Mouse (Mus musculus) kidney, postnatal 10 days (tissue): ENCODE results near the gene Mcub.
A peak's percentile ranks its signal among the peaks of the same experiment; 100 is the strongest.

Source experiments
- DNase-seq: peaks from one replicate; pipeline ENCODE4 v3.0.0; 2021; ENCODE audit warnings: mixed read lengths

Mcub gene

DNA sequence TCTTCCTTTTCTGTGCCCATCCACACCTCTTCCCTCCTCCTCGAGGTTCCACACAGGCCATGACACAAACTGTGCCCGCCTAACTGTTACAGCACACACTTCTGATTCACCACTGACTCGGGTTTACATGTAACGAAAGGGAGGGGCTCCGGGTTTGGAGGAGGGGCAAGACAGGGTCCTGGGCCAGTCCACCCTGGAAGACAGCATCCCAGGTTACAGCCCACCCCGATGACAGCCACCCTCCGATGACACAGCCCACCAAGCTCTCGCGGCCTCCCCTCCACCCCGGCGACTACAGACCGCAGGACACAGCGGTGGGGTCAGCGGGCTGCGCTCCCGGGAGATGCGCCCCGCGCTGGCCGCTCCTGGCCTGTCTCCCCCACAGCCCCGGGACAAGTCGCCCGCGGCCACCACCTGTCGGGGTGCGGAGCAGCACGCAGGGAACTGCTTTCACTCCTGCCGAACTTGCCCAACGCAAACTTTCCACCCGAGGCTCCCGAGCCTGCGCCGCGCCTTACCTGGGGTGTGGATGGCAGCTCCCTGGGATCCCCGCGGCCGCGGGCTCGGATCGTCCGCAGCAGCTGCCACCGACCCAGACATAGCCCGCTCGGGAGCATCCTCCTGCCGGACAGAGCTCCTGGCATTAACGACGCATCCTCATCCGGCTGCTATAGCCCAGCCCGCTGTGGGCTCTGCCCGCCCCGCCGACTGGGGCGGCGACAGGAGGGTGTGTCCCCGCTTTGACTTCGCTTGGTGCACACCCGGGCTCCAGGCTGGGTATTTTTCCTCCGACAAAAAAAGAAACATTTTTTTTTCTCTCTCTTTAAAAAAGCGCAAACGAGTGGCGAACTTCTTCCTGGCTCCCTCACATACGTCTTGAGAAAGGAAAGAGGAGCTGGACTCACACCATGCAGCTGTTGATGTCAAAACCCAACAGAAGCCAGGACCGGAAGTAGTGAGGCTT, at the start of gene Mcub:
Gene Mcub, minus strand, starts transcription at position 775 of the 964 bp plus-strand sequence.
- peak; percentile 48 for DNase-seq

DNA sequence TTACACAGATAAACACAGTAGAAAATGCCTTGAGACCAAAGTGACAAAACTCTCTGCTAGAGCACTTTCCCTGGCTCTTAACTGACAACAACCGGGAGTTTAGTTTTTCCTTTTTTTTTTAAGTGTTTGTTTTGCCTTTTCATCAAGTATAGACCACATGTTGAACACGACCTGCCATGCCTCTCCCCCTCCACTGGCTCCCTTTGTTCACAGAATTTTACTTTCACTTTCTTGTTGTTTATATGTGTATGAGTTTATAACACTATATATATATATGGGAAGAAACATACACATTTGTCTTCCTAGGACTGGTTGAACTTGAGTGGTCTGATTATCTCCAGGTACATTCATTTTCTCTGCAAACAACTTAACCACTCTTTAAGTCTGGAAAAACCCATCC, 42.9 kb upstream of the Mcub start:
- no peak for DNase-seq

DNA sequence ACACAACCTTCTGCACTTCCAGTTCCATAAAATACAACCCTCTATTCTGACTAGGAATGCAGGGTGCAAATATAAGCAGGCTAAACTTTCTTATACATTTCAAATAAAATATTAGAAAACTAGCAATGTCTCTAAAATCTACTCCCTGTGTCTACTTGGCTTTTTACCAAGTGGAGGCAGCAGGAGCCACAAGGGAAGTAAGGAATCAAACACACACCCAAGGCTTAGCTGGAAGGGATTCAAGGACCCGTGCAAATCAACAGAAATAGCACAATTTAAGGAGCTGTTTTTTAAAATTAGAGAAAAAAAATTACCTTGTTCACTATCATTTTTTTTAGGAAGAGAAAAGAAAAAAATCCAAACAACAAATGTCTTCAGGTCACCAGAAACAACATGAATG, 41.2 kb upstream of the Mcub start:
- no peak for DNase-seq

DNA sequence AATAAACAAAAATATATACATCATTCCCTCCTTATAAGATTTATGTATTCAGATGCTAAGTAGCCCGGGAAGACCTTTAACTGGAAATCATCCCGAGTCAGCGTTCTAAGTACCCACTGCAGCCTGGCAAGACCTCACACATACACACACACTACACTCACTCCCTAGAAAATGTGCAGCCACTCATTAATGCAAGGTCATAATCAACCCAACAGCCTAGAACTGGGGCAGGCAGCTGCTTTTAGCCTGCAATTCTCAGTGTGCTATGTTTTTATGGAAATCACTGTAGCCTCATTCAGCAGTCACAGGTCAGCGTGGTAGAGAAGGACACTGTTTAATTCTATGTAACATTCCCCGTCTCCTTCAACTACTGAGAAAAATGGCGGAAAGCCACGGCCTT, 36.1 kb upstream of the Mcub start:
- no peak for DNase-seq

DNA sequence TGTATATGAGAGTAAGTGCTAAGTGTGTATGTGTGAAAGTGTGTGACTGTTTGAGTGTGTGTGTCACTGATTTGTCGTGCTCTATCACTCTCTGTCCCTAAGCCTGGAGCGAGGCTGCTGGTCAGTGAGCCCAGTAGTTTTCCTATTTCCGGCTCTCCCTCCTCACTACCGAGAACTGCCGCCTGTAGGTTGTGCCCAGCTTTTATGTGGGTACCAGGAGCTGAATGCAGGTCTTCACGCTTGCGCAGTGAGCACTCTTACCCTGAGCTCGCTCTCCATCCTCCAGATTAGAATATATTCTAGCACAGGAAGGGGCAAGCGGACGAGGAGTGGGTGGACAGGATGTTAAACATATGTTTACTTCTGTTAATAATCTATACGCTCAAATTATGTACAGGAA, 30.9 kb upstream of the Mcub start:
- no peak for DNase-seq

DNA sequence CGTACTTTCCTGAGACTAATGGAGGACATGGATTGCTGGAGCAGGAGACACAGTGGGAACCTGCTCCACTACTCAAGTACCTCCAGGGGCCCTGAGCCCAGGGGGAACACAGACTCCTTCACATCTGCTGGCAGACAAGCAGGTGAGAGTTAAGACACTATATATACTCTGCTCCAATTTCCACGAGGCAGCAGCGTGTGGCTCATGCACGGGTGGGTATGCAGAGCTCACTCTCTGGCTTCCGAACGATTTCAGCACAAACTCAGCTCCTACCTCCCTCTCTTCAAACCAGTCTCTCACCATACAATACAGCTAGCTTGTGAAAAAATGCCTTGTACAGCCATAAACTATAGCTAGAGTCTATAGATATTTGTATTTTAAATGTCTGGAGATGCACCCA, 28.5 kb upstream of the Mcub start:
- DNase-seq: no peak

DNA sequence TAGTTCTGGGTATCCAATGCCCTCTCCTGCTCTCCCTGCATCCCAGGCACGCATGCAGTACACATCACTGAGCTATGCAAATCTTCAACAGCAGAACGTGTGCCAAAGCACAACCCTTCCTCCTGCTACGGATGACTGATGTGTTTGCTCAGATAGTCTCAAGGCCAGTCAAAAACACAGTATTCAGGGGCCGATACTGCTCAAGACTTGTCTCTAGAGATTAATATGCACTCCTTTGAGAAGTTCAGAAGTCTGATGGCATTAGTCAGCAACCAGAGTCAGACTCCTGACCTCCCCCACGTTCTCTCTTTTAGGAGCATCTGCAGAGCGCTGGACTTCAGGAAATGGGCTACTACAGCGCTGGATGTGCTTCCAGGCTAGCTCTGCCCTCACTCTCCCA, 28.0 kb upstream of the Mcub start:
- DNase-seq: no peak

DNA sequence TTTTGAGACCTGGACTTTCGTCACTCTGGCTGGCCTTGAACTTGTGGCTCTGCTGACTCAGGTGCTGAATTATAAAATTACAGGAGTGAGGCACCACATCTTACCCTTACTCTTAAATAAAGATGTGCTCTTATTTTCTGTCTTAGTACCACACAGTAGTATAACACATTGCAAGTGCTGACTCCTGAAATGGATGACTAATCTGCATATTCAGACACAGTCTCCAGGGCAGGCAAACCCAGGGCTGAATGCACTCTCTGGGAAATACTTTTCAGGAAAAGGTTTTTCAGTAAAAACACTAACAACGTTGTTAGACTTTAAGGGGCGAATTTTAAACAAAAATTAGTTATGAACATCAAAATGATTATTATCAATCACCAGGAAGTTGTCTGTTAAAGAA, 27.3 kb upstream of the Mcub start:
- DNase-seq: no peak

DNA sequence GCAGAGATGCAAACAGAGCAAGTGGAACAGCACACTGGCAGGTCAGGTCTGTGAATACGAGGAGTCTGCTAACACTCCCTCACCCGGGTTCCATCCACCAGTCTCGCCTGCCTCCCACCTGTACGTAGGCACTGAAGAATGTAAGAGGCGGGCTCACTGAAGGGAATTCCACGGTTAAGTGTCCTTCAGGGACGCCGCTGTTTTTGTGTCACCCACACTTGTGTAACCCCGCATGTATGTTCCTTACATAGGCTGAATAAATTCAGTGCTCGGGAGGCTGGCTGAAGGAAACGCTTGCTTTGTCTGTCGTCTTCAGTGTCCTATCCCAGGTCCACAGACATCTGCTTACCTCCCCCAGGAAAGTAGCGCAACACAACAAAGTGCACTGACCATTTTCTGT, 17.3 kb upstream of the Mcub start:
- DNase-seq: no peak

DNA sequence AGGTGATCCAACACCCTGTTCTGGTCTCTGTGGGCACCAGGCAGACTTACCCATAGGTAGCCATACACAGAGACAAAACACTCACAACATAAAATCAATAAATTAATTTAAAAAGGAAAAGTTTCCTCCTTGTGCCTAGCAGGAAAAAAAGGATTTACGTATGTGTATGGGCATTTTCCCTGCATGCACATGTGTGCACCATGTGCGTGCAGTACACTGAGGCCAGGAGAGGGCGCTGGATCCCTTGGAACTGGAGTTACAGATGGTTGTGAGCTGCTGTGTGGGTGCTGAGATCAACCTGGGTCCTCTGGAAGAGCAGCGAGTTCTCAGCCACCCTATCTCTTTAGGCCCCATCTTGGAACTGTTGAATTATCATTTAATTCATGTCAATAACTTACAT, 15.3 kb upstream of the Mcub start:
- no peak for DNase-seq

DNA sequence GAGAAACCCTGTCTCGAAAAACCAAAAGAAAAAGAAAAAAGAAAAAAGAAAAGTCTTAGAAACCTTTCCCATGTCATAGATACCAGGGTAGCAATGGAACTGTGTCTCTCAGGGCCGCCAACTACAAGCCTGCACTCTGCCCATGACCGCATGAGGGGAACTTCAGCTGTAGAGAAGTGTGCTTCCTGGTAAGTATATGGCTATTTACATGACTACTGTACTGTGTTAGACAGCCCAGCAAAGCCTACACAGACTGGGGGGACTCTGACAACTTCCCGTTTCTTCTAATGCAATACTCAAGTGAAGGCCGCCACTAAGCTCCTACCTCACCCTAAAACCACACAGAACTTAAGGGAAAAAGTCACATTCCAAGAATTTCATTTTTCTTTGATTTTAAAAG, 14.8 kb upstream of the Mcub start:
- DNase-seq: no peak

DNA sequence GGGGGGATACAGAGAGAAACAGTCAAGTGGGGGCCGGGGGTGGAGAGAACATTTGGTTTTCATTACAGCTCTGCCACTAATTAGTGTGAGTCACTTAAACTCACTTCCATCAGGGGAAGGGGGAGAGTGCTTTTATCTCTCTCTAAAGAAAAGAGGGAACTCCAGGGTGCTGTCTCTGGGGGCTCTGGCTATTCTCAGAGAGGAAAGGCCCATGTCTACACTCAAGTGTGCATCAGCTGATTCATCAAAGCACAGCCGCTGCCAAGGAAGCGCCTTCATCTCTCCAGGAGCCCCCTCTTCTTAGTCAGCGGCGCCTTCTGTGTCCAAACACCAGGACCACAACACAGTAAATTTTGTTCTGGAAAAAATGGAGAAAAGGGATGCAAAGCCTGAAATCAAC, 12.3 kb upstream of the Mcub start:
- DNase-seq: no peak

DNA sequence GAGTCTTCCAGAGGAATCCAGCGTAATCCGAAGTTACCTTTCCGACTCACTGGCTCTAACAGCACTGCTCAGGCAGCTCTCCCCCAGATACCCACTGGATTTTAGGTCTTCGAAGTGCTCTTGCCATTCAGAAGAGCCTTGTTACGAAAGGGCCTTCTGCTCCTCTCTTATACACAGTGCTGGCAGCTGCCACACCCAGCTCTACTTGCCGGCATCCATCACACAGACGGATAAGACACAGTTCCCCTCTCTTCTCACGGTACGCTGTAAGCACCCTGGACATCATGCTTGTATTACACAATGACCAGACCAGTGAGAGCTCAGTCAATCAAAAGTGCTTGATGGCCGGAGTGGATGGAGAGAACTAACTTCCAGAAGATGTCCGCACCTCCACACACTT, 11.8 kb upstream of the Mcub start:
- DNase-seq: no peak

DNA sequence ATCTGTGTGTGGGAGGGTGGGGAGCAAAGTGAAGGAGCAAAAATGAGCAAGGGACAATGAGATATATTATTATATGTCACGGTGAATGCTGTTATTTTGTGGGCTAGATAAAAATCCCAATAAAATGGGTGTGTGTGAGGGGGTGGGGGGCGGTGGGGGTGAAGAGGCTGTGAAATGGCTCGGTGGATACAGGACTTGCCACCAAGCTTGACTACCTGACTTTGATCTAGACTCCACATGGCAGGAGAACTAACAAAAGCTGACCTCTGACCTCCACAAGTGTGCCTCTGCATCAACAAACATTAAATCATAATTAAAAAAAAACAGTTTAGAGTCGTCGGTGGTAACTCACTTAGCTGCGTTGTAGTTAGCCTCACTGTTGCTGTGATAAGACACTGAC, 9.5 kb upstream of the Mcub start:
- no peak for DNase-seq

DNA sequence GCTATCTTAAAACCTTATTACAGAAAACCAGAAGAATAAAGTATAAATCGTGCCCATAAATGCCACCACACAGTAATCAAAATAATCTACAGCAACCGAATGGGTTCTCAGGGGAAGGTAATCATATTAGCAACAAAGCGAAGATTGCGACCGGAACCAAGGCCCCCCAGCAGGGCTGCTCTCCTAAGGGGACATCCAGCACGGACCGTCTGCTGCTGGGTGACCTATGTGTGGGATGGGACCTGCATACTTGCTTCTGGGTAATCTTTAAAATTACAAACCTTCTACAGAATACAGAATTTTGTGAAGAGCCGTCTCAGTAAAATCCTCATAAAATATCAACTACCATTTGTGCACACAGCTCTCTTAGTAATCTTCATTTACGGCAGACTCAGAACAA, 8.7 kb upstream of the Mcub start:
- no peak for DNase-seq

DNA sequence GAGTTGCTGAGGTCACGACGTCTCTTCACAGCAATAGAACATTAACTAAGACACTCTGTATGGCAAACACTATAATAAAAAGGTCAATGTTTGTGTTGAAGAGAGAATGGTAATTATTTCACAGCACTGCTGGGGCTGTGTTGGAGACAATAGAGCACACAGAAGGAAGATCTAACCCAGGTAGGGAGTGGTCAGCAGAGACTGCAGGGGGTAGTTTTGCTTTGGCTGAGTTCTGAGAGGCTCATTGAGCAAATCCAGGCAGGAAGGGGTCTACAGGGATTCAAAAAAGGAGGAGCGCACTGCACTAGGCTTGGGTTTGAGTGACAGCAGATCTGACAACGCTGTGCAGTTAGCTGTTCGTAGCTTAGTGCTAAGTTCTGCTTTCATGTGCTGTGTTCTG, 6.3 kb upstream of the Mcub start:
- DNase-seq: no peak

DNA sequence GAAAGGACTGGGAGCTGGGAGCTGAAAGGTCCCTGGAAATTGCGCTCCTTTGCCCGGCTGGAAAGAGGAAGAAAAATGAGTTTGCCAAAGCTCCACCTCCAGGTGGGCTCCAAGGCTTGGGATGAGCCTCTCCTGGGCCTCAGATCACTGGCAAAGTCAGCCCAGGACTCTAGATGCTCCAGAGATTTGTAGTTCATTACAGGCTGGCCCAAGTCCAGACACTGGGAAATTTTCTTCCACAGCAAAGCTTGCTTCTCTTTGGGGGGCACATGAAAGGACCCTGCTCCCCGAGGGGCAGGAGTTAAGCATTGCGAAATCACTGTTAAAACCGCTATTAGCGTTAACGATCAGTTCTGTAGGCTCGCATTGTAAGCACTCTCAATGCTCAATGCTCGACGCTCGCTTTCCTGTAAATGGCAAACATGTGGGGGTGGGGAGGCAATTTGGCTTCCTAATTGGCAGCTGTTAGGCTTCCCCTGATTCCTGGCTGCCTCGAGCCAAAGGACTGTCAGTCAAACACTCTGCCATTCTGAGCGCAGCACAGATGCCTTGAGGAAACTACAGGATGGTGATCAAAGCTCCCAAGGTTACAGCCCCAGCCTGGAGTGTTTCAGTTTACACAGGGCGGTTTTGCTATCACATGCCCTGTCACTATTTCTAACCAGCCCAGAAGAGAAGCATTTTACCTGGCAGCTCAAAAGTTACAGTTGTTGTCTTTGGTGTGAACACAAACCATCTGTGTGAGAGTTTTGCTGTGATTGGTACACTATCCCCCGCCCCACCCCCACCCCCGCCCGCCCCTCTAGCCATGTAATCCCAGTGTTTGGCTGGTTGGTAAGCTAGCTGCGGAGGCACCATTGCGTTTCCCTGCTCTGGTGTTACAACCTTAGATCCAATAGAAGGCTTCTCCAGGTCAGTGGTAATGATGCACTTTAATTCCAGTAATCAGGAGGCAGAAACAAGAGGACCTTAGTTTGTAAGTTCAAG, 816 bp upstream of the Mcub start:
- peak; percentile 24 for DNase-seq

DNA sequence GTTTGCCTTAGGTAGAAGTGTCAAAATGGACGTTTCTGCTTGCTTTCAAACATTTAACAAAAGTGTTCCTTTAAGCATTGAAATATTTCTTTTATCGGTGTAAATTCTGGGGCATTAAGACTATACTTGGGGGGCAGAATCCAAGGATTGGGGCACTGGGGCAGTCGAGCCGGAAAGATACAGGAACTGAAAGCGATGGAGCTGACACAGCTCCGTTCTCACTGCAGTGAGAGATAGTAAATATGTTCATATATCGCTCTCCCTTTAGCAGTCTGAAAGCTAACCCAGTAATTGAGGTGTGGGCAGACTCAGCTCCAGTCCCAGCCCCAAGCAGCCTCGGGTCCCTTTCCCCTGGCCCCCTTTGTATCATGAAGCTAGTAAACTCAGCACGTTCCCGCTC, 975 bp downstream of the Mcub start:
- DNase-seq: no peak

DNA sequence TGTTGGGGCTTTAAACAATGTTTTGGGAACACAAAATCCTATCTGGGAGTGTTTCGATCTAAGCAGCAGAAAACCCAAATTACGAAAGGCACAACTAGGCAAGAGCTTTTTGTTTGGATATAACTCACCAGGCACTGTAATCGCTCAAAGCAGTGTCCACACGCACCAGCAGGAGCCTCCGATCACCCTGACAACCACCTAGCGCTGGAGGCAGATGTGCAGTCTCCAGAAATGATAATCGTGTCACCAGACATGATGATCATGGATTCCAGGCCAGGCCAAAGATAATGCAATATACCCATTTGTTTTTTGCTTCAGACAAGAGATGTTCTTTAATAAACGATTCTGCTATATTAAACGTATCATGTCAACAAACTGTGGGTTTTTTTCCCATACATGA, 2.1 kb downstream of the Mcub start:
- DNase-seq: no peak

DNA sequence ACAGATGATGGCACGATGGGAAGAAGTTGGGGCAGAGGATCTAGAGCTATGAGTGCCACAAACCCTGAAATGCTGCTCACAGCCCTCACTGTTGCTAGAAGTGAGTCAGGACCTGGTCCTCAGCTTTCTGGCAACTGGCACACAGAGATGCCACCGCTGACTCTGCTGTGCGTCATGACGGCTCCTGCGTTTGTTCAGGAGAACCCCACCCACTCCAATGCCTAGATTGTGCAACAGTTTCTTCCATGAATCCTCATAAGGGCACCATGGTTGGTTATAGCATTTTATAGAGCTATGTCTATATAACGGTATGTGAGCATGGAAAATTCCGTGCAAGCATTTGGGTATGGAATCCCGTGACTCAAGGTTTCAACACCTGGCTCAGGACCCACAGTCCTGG, 5.3 kb downstream of the Mcub start:
- DNase-seq: no peak

DNA sequence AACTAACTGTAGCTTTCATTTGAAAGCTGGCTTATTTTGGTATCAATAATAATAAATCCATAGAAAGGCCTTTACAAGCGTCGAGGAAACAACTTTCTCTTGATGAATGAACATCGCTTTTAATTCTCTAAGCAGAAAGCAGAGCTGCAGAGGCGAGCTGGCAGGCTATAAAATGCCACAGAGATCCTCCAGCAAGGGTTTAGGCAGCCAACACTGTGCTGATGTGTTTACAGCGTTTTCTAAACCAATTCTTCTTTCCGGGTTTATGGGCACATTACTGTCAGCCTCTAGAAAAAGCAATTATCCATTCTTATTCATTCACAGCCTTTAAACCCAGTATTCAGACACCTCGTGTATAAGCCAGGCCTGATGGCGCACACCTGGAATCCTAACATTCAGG, 7.5 kb downstream of the Mcub start:
- DNase-seq: no peak

DNA sequence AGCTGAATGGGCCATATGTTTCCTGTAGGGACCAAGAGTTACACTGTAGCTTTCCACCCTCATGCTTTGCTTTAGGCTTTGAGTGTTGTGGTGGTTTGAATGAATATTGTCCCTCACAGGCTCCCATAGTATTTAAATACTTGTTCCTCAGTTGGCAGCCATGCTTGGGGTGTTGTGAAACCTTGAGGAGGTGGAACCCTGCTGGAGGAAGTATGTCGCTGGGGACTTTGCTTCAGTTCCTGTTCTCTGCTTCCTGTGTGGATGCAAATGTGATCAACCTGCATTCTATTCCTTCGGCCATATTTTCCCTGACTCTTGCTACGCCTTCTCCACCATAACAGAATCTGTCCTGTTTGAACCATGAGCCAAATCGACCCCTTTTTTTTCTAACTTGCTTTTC, 16.7 kb downstream of the Mcub start:
- no peak for DNase-seq

DNA sequence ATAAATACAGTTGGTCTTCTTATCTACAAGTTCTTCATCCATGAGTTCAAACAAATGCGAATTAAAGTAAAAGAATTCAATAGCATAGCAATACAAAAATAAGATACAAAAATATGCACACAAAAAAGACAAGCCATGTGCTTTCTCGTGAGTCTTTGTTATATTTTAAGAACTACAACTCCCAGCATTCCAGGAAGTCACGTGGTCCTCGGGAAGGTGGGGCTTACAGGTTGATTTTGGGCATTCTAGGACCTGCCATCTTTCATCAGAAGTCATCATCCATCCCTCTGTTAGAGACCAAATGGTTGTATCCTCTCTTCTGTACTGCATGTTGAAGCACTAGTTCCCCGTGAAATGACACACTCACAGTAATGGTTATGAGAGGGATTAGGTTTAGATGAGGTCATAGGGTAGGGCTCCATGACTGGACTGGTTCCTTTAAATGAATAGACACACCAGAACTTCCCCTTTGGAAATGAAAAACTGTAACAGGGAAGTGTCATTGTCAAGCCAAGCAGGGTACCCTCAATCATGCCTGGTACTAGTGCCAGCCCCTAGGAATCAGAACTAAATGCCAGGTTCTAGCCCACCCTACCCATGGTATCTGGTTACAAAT, 20.7 kb downstream of the Mcub start:
- no peak for DNase-seq
